Mouse (Mus musculus) heart, postnatal 4 days (tissue): ENCODE results near the gene 1700067P10Rik. TPM values are rescaled to one million over a fixed set of nuclear protein-coding genes. Genes with fewer than 3 reads are reported as not detected.

Source experiments
- DNase-seq: peaks from one replicate; pipeline ENCODE4 v3.0.0; 2021
- total RNA-seq, 2 experiments: library from RNA; stranded (reverse); gene quantifications; 2 replicates each; pipeline ENCODE4 v1.2.3; 2021

Gene 1700067P10Rik
- total RNA-seq, 2 experiments from 2014 or later = not detected

- DNase-seq = no peak
Measured at GRCm38 (mm10) chr17:48096321-48096720, 7.2 kb downstream of the 1700067P10Rik start.

GRCm38 (mm10) chr17:48097011-48097742, 8.1 kb downstream of the 1700067P10Rik start:
- DNase-seq = peak; percentile 66

- DNase-seq = no peak
Measured at GRCm38 (mm10) chr17:48097743-48098527, 8.8 kb downstream of the 1700067P10Rik start.

GRCm38 (mm10) chr17:48098528-48098890, 9.4 kb downstream of the 1700067P10Rik start:
- no peak for DNase-seq

GRCm38 (mm10) chr17:48099312-48099711, 10.2 kb downstream of the 1700067P10Rik start:
- no peak for DNase-seq

GRCm38 (mm10) chr17:48100441-48101417, 11.6 kb downstream of the 1700067P10Rik start:
- peak; percentile 89 for DNase-seq

- DNase-seq = no peak
Measured at GRCm38 (mm10) chr17:48107333-48107732, 18.2 kb downstream of the 1700067P10Rik start.

- no peak for DNase-seq
Measured at GRCm38 (mm10) chr17:48107862-48108261, 18.7 kb downstream of the 1700067P10Rik start.

GRCm38 (mm10) chr17:48108520-48108919, 19.4 kb downstream of the 1700067P10Rik start:
- DNase-seq = no peak

- DNase-seq = peak; percentile 60
Measured at GRCm38 (mm10) chr17:48110547-48111287, 21.6 kb downstream of the 1700067P10Rik start.

- DNase-seq = no peak
Measured at GRCm38 (mm10) chr17:48118570-48118969, 29.5 kb downstream of the 1700067P10Rik start.

GRCm38 (mm10) chr17:48119656-48120055, 30.5 kb downstream of the 1700067P10Rik start:
- peak; percentile 87 for DNase-seq

- DNase-seq = no peak
Measured at GRCm38 (mm10) chr17:48120456-48120855, 31.3 kb downstream of the 1700067P10Rik start.

- DNase-seq = no peak
Measured at GRCm38 (mm10) chr17:48132810-48133209, 43.7 kb downstream of the 1700067P10Rik start.

Other genes starting within 250 kb of the 1700067P10Rik start
- 10 to 100 TPM; 18.1 to 19.6 TPM for gene Foxp4, start 164.7 kb upstream of the 1700067P10Rik start, total RNA-seq
- not detected for gene 1700122O11Rik, start 51.0 kb upstream of the 1700067P10Rik start, total RNA-seq
- not detected for gene 9830107B12Rik, start 56.9 kb downstream of the 1700067P10Rik start, total RNA-seq
- gene A530064D06Rik, start 78.0 kb downstream of the 1700067P10Rik start, total RNA-seq = not detected
- gene Trem1, start 143.4 kb downstream of the 1700067P10Rik start, total RNA-seq = under 1 TPM in 1 of 2 experiments, not detected in 1; 0.09 TPM
- gene Trem3, start 158.5 kb downstream of the 1700067P10Rik start, total RNA-seq = under 1 TPM in 1 of 2 experiments, not detected in 1; 0.29 TPM
- under 1 TPM; 0.41 to 0.45 TPM for gene Treml4, start 175.0 kb downstream of the 1700067P10Rik start, total RNA-seq
- under 1 TPM; 0.19 to 0.25 TPM for gene Treml2, start 210.2 kb downstream of the 1700067P10Rik start, total RNA-seq
- gene B430306N03Rik, start 226.8 kb downstream of the 1700067P10Rik start, total RNA-seq = under 1 TPM; 0.10 to 0.25 TPM